Mouse (Mus musculus): ENCODE data around the gene Fam234b. TPM values are rescaled to one million over a fixed set of nuclear protein-coding genes. Genes with fewer than 3 reads are reported as not detected.

The Fam234b gene
- total and polyA plus RNA-seq, 2 experiments from 2014 or later, result 90.5 to 114 TPM

- H3K4me1 ChIP-seq (ENCODE audit: insufficient read depth, low read length), result no peaks in the 10 kb centered on the region
- no peak overlapping the region for H3K9ac ChIP-seq (replicated peaks; ENCODE audit: low read length, poor library complexity, severe bottlenecking)
- no peaks in the 10 kb centered on the region for H3K36me3 ChIP-seq (ENCODE audit: insufficient read depth, low read length)
- ATAC-seq (ENCODE audit: low FRiP score), result no peak
- H3K4me3 ChIP-seq (ENCODE audit: low read depth, low read length), result no peak overlapping the region
- TF ChIP-seq CTCF (IDR thresholded peaks at IDR 0.05), result peak; percentile 26; the same call in 1 of the 2 replicates
- DNase-seq (ENCODE audit: low spot score), result no peak
- no peaks in the 10 kb centered on the region for H3K9me3 ChIP-seq (ENCODE audit: low read length)
- H3K27me3 ChIP-seq (ENCODE audit: insufficient read depth, low read length), result no peaks in the 10 kb centered on the region
- 51% methylated on average over 8 of the region's 8 CpGs for WGBS
- H3K4me2 ChIP-seq (ENCODE audit: low read depth, low read length, poor library complexity, severe bottlenecking), result no peak overlapping the region
- H3K27ac ChIP-seq (ENCODE audit: low read depth, low read length), result no peak overlapping the region
Observed at GRCm38 (mm10) chr6:135183961-135184360, 13.8 kb upstream of the Fam234b start.

- no peaks in the 10 kb centered on the region for H3K36me3 ChIP-seq (ENCODE audit: insufficient read depth, low read length)
- H3K4me3 ChIP-seq (ENCODE audit: low read depth, low read length), result no peak overlapping the region
- no peak overlapping the region for H3K4me2 ChIP-seq (ENCODE audit: low read depth, low read length, poor library complexity, severe bottlenecking)
- TF ChIP-seq CTCF (IDR thresholded peaks at IDR 0.05), result no peak
- no peak overlapping the region for H3K9ac ChIP-seq (replicated peaks; ENCODE audit: low read length, poor library complexity, severe bottlenecking)
- H3K4me1 ChIP-seq (ENCODE audit: insufficient read depth, low read length), result no peaks in the 10 kb centered on the region
- DNase-seq (ENCODE audit: low spot score), result no peak
- no peaks in the 10 kb centered on the region for H3K27me3 ChIP-seq (ENCODE audit: insufficient read depth, low read length)
- no peak overlapping the region for H3K27ac ChIP-seq (ENCODE audit: low read depth, low read length)
- 74% methylated on average over 10 of the region's 10 CpGs for WGBS
- H3K9me3 ChIP-seq (ENCODE audit: low read length), result no peaks in the 10 kb centered on the region
- no peak for ATAC-seq (ENCODE audit: low FRiP score)
Observed at GRCm38 (mm10) chr6:135187076-135187917, 10.5 kb upstream of the Fam234b start.

- ATAC-seq (ENCODE audit: low FRiP score), result no peak
- WGBS, result 78% methylated on average over 4 of the region's 4 CpGs
- no peak overlapping the region for H3K4me2 ChIP-seq (ENCODE audit: low read depth, low read length, poor library complexity, severe bottlenecking)
Observed at GRCm38 (mm10) chr6:135188629-135189028, 9.1 kb upstream of the Fam234b start.

GRCm38 (mm10) chr6:135190122-135190521 lies 7.7 kb upstream of the Fam234b start:
- DNase-seq (ENCODE audit: low spot score) (no peak), ATAC-seq (ENCODE audit: low FRiP score) (no peak; the same call in 1 of the 2 replicates)
- H3K4me1 ChIP-seq (ENCODE audit: insufficient read depth, low read length), result no peaks in the 10 kb centered on the region
- H3K36me3 ChIP-seq (ENCODE audit: insufficient read depth, low read length), result no peaks in the 10 kb centered on the region
- no peak overlapping the region for H3K4me2 ChIP-seq (ENCODE audit: low read depth, low read length, poor library complexity, severe bottlenecking)
- no peak for TF ChIP-seq CTCF (IDR thresholded peaks at IDR 0.05)
- 43% methylated on average over 6 of the region's 6 CpGs for WGBS
- no peaks in the 10 kb centered on the region for H3K9me3 ChIP-seq (ENCODE audit: low read length)
- H3K4me3 ChIP-seq (ENCODE audit: low read depth, low read length), result no peak overlapping the region
- no peak overlapping the region for H3K9ac ChIP-seq (replicated peaks; ENCODE audit: low read length, poor library complexity, severe bottlenecking)
- H3K27me3 ChIP-seq (ENCODE audit: insufficient read depth, low read length), result no peaks in the 10 kb centered on the region
- H3K27ac ChIP-seq (ENCODE audit: low read depth, low read length), result no peak overlapping the region

More at GRCm38 (mm10) chr6:135188629-135189028, 9.1 kb upstream of the Fam234b start:
- no peak for DNase-seq (ENCODE audit: low spot score)
- H3K9ac ChIP-seq (replicated peaks; ENCODE audit: low read length, poor library complexity, severe bottlenecking), result no peak overlapping the region
- H3K36me3 ChIP-seq (ENCODE audit: insufficient read depth, low read length), result no peaks in the 10 kb centered on the region
- no peaks in the 10 kb centered on the region for H3K27me3 ChIP-seq (ENCODE audit: insufficient read depth, low read length)
- no peaks in the 10 kb centered on the region for H3K9me3 ChIP-seq (ENCODE audit: low read length)
- no peak overlapping the region for H3K27ac ChIP-seq (ENCODE audit: low read depth, low read length)
- no peak for TF ChIP-seq CTCF (IDR thresholded peaks at IDR 0.05)
- no peak overlapping the region for H3K4me3 ChIP-seq (ENCODE audit: low read depth, low read length)
- no peaks in the 10 kb centered on the region for H3K4me1 ChIP-seq (ENCODE audit: insufficient read depth, low read length)

- Histone ChIP-seq H3K36me3 (ENCODE audit: insufficient read depth, low read length) (no peaks in the 10 kb centered on the region), H3K27me3 (ENCODE audit: insufficient read depth, low read length) (no peaks in the 10 kb centered on the region), H3K9me3 (ENCODE audit: low read length) (no peaks in the 10 kb centered on the region), H3K4me3 (ENCODE audit: low read depth, low read length) (no peak overlapping the region), H3K4me2 (ENCODE audit: low read depth, low read length, poor library complexity, severe bottlenecking) (no peak overlapping the region), H3K27ac (ENCODE audit: low read depth, low read length) (no peak overlapping the region), H3K9ac (replicated peaks; ENCODE audit: low read length, poor library complexity, severe bottlenecking) (no peak overlapping the region), H3K4me1 (ENCODE audit: insufficient read depth, low read length) (no peaks in the 10 kb centered on the region)
- DNase-seq (ENCODE audit: low spot score), result no peak
- no peak for ATAC-seq (ENCODE audit: low FRiP score)
- WGBS, result 74% methylated on average over 1 of the region's 1 CpGs
- no peak for TF ChIP-seq CTCF (IDR thresholded peaks at IDR 0.05)
Observed at GRCm38 (mm10) chr6:135191906-135192305, 5.9 kb upstream of the Fam234b start.

- Histone ChIP-seq H3K9ac (replicated peaks; ENCODE audit: low read length, poor library complexity, severe bottlenecking) (no peak overlapping the region), H3K9me3 (ENCODE audit: low read length) (no peaks in the 10 kb centered on the region), H3K4me1 (ENCODE audit: insufficient read depth, low read length) (no peaks in the 10 kb centered on the region), H3K4me2 (ENCODE audit: low read depth, low read length, poor library complexity, severe bottlenecking) (no peak overlapping the region), H3K36me3 (ENCODE audit: insufficient read depth, low read length) (no peaks in the 10 kb centered on the region), H3K27ac (ENCODE audit: low read depth, low read length) (no peak overlapping the region), H3K4me3 (ENCODE audit: low read depth, low read length) (no peak overlapping the region), H3K27me3 (ENCODE audit: insufficient read depth, low read length) (no peaks in the 10 kb centered on the region)
- ATAC-seq (ENCODE audit: low FRiP score) (no peak), DNase-seq (ENCODE audit: low spot score) (no peak)
- TF ChIP-seq CTCF (IDR thresholded peaks at IDR 0.05), result no peak
- WGBS, result 69% methylated on average over 8 of the region's 8 CpGs
Observed at GRCm38 (mm10) chr6:135192993-135193392, 4.8 kb upstream of the Fam234b start.
